Mouse (Mus musculus) limb, embryonic 12.5 days (tissue): ENCODE measurements around the gene Bcl7c. TPM values are rescaled to one million over a fixed set of nuclear protein-coding genes. Genes with fewer than 3 reads are reported as not detected.

Source experiments
- ATAC-seq: fragments of 200-750 bp; cut with Nextera tagmentation; 2 replicates; pipeline ENCODE4 v1.8.0; 2017; ENCODE audit warnings: low read depth, moderate TSS enrichment; ENCODE audit not compliant: insufficient number of reproducible peaks, insufficient read depth, low FRiP score, low TSS enrichment
- H3K27ac ChIP-seq: fragments of 300-500 bp; sonication (generic); 2 replicates; pipeline ENCODE4 v1.5.1; 2016; ENCODE audit warnings: mild to moderate bottlenecking, moderate library complexity
- H3K27me3 ChIP-seq: fragments of 300-500 bp; sonication (generic); 2 replicates; pipeline ENCODE4 v1.6.1; 2016; ENCODE audit warnings: mild to moderate bottlenecking, moderate library complexity
- H3K36me3 ChIP-seq: fragments of 300-500 bp; sonication (generic); 2 replicates; pipeline ENCODE4 v1.6.1; 2016; ENCODE audit warnings: mild to moderate bottlenecking, moderate library complexity
- H3K4me1 ChIP-seq: fragments of 300-500 bp; sonication (generic); replicated peaks from 2 replicates; pipeline ENCODE4 v1.6.1; 2016
- H3K4me2 ChIP-seq: fragments of 300-500 bp; sonication (generic); 2 replicates; pipeline ENCODE4 v1.6.1; 2016; ENCODE audit warnings: mild to moderate bottlenecking, moderate library complexity
- H3K4me3 ChIP-seq: fragments of 300-500 bp; sonication (generic); replicated peaks from 2 replicates; pipeline ENCODE4 v1.5.1; 2016; ENCODE audit warnings: mild to moderate bottlenecking
- H3K9ac ChIP-seq: fragments of 300-500 bp; sonication (generic); replicated peaks from 2 replicates; pipeline ENCODE4 v1.6.1; 2016; ENCODE audit warnings: mild to moderate bottlenecking, moderate library complexity
- H3K9me3 ChIP-seq: fragments of 300-500 bp; sonication (generic); 2 replicates; pipeline ENCODE4 v1.6.1; 2016; ENCODE audit warnings: mild to moderate bottlenecking, moderate library complexity
- WGBS: fragments of 180-500 bp; shearing (Covaris S2); methylation state at CpG from one replicate; pipeline ENCODE4 v1.1.7; 2016; 5-methylcytosine and 5-hydroxymethylcytosine counted together
- polyA plus RNA-seq: library from polyadenylated mRNA; unstranded; fragments of >200 nt; fragmentation: Nextera tagmentation; extraction: Ambion mirVana; gene quantifications from 2 replicates; pipeline ENCODE4 v1.2.1, GENCODE M21; 2016

The Bcl7c gene
- polyA plus RNA-seq, 1 experiment from 2014 or later: 120 TPM

DNA sequence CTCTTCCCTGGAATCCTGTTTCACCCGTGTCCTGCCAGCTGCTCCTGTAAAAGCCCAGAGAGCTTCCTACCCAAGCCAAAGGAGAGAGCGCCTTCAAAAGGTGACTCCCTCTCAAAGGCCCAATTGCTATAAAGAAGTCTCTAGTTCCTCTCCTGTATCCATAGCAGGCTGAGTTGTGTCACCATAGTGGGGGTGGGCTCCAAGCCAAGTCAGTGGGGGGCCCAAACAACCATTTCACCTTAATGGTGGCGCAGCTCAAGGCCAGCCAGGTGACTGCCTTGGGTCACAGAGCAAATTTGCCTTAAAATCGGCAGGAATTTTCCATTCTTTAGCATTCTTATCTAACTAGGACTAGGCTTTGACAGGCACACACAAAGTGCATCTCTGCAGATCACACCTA lies 6.1 kb upstream of the Bcl7c start:
- peaks cover 28% of the 10 kb centered on the region for H3K36me3 ChIP-seq
- no peaks in the 10 kb centered on the region for H3K27me3 ChIP-seq
- peaks cover 35% of the 10 kb centered on the region for H3K4me1 ChIP-seq
- no peak overlapping the region for H3K4me2 ChIP-seq
- ATAC-seq: no peak
- 0 out of 2 replicates have a peak overlapping the region, but pooled peaks have one; percentile 31 for H3K9ac ChIP-seq
- no peak overlapping the region for H3K27ac ChIP-seq
- H3K4me3 ChIP-seq: no peak overlapping the region
- H3K9me3 ChIP-seq: no peaks in the 10 kb centered on the region
- 83% methylated on average over 4 of the region's 4 CpGs for WGBS

DNA sequence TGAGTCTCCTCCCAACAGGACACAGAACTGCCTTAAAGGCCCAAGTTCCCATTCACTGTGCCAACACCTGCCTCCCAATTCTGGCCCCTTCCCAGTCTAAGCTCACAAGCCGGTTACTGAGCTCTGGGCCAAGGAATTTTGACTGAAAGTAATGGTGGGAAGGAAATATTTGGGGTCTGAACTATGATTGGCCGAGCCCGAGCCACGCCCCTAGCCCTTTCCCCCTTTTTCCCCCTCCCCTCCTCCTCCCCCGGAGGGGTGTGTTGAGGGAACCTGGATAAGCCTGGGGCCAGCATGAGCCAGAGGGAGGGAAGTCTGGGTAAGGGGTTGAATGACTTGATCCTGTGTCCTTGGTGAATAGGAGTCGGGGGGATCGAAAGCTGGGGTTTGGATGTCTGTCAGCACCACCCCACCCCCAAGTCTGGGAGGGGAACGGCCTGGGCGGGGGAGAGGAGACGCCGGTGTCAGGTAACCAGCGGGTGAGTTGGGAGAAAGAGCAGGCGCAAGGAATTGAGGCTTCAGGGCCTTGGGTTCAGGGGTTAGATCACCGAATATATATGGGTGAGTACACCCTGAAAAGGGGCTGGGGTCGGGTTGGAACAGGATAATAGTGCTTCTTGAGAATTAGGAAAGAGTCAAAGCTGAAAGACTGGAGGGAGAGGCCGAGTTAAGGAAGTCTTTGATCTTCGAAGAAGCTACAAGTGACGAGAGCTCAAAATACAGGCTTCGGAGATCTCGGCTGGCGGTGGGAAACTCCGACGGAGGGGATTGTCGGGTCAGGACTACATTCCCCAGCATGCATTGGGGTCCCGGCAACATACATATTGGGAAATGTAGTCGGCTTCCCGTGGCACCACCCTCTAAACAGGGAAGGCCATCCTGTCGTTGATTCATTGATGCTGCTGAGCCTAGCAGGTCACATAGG lies 4.0 kb upstream of the Bcl7c start, which contains the start of gene Ctf1:
Gene Ctf1 (plus strand): TSS at position 276 of the 925 bp plus-strand sequence.
- peaks cover 44% of the 10 kb centered on the region for H3K4me1 ChIP-seq
- H3K9ac ChIP-seq: peak within 1 kb of the TSS; percentile 52; the same call in 1 of the 2 replicates
- peak within 1 kb of the TSS; percentile 43 for H3K4me3 ChIP-seq
- peaks cover 13% of the 10 kb centered on the region for H3K36me3 ChIP-seq
- WGBS: under 1% methylated on average over 28 of the region's 28 CpGs
- H3K9me3 ChIP-seq: no peaks in the 10 kb centered on the region
- peak; percentile 77 for ATAC-seq
- no peaks in the 10 kb centered on the region for H3K27me3 ChIP-seq
- peak within 1 kb of the TSS; percentile 98 for H3K27ac ChIP-seq
- H3K4me2 ChIP-seq: peak within 1 kb of the TSS; percentile 59

DNA sequence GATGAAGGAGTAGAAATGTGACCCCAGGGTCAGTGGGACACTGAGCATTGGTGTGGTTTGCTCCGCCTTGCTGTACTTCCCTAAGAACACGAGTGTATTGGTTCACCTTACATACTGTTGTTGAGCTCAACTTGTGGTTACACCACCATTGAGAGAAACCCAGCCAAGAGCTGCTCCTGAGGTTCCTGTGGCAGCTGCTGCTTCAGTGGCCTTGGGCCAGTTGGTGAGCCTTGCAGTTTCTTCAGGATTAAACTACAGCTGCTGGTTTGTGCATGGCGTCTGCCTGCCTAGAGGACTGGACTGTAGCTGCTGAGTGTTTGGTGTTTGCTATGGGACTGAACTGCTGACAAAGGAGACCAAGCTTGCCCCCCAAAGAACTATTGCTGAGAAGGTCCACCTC lies 2.7 kb upstream of the Bcl7c start:
- H3K4me3 ChIP-seq: no peak overlapping the region
- no peaks in the 10 kb centered on the region for H3K9me3 ChIP-seq
- H3K27me3 ChIP-seq: no peaks in the 10 kb centered on the region
- peak overlapping the region; percentile 59 for H3K4me2 ChIP-seq
- H3K9ac ChIP-seq: no peak overlapping the region
- no peak for ATAC-seq
- H3K4me1 ChIP-seq: peaks cover 49% of the 10 kb centered on the region
- WGBS: 70% methylated on average over 3 of the region's 3 CpGs
- peak overlapping the region; percentile 98 for H3K27ac ChIP-seq
- peaks cover 15% of the 10 kb centered on the region for H3K36me3 ChIP-seq

DNA sequence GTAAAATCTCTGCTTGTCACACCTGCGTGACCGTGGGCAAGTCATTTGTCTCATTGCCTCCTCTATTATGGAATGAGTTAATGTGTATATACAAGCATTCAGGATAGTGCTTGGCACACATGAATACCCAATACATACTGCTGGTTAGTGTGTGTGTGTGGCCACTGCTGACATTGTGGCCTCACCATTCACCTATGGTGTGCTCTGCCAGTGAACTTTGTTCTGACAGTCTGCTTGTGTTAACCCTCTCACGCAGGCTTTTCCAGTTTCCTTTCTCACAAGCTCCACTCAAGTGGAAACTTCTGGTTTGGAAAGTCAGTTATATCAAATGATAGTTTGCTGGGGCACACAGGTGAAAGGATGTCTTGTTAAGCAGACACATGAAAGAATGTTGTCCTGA lies 2.3 kb upstream of the Bcl7c start:
- H3K9ac ChIP-seq: no peak overlapping the region
- H3K4me1 ChIP-seq: peaks cover 53% of the 10 kb centered on the region
- H3K27me3 ChIP-seq: no peaks in the 10 kb centered on the region
- peaks cover 20% of the 10 kb centered on the region for H3K36me3 ChIP-seq
- peak overlapping the region; percentile 59; the same call in 1 of the 2 replicates for H3K4me2 ChIP-seq
- 95% methylated on average over 3 of the region's 3 CpGs for WGBS
- no peak overlapping the region for H3K4me3 ChIP-seq
- H3K9me3 ChIP-seq: no peaks in the 10 kb centered on the region
- no peak for ATAC-seq
- peak overlapping the region; percentile 98 for H3K27ac ChIP-seq

DNA sequence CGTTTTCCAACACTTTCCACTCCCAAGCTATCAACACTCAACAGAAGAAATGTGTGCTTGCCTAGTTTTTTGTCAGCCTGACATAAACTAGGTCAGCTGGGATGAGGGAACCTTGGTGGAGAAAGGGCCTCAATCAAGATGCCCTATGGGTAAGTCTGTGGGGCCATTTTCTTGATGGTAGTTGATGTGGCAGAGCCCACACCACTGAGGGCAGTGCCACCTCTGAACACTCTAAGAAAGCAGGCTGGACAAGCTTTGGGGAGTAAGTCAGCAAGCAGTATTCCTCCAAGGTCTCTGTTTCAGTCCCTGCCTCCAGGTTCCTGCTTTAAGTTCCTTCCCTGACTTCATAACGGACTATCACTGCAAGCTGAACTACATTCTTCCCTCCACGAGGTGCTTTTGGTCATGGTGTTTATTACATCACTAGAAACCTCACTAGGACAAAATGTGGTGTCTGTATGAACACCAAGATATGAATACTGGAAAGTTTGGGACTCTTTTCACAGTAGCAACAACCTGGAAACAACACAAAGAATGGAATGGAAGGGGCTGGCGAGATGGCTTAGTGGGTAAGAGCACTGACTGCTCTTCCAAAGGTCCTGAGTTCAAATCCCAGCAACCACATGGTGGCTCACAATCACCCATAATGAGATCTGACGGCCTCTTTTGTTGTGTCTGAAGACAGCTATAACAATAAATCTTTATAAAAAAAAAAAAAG lies 687 bp upstream of the Bcl7c start:
- ATAC-seq: no peak
- peak overlapping the region; percentile 99 for H3K27ac ChIP-seq
- peak overlapping the region; percentile 90; the same call in 1 of the 2 replicates for H3K9ac ChIP-seq
- no peaks in the 10 kb centered on the region for H3K27me3 ChIP-seq
- WGBS: 81% methylated on average over 5 of the region's 5 CpGs
- peak overlapping the region; percentile 86 for H3K4me2 ChIP-seq
- H3K4me1 ChIP-seq: peaks cover 53% of the 10 kb centered on the region
- H3K36me3 ChIP-seq: peaks cover 23% of the 10 kb centered on the region
- H3K4me3 ChIP-seq: peak overlapping the region; percentile 79
- no peaks in the 10 kb centered on the region for H3K9me3 ChIP-seq

DNA sequence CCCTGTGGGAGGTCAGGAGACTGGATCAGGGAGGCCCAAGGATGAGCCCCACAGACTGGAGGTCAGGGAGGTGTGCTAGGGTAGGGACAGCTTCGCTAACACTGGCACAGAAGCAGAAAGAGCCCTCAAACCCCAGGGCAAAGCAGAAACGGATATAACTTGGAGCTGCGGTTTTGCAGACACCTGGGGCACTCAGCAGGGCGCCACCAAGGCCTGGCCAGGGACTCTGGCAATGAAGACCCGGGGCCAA lies 851 bp downstream of the Bcl7c start:
- no peaks in the 10 kb centered on the region for H3K9me3 ChIP-seq
- no peak for ATAC-seq
- H3K36me3 ChIP-seq: peaks cover 38% of the 10 kb centered on the region
- peak overlapping the region; percentile 90 for H3K9ac ChIP-seq
- H3K27ac ChIP-seq: peak overlapping the region; percentile 99
- no peaks in the 10 kb centered on the region for H3K27me3 ChIP-seq
- H3K4me2 ChIP-seq: peak overlapping the region; percentile 86
- peak overlapping the region; percentile 79 for H3K4me3 ChIP-seq
- peaks cover 42% of the 10 kb centered on the region for H3K4me1 ChIP-seq
- WGBS: 1% methylated on average over 5 of the region's 5 CpGs

DNA sequence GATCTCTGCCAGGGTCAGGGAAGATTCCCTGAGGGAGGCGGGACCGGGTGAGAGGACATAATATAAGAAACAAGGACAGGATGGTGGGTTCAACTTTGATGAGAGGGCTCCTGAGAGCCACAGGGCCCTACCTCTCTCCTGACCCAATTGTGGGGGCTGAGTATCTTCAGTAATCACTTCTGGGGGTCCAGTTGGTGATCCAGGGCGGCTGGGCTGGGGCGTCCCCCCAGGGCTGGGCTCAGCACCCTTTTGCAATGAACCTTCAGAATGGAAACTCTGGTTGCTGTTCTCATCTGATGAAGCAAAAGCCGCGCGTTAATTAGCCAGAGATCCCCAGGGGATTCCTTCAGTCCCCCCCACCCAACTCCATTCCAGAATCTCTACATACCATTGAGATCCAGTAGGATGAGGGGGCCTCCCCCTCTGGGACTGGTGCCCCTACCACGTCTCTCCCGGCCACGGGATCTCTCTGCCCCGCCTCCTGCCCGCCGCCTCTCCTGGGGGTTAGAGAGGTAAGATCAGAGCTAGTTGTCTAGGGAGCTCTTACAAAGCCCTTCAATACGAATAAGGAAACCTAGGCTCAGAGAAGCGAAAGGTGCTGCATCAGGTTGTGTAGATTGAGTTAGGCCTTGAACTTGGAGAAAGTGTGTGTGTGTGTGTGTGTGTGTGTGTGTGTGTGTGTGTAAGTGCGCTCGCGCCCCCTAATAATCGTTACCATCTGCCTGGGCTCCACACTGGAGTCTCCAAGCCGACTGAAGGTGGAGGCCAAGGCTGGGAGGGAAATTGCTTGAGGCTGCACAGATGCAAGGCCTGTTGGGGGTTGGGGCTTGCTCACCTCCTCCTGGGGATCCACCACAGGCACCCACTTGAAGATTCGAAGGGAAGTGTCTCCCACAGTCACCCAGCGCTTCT lies 1.4 kb downstream of the Bcl7c start:
- 13% methylated on average over 22 of the region's 22 CpGs for WGBS
- Histone ChIP-seq H3K27ac (peak overlapping the region; percentile 99), H3K4me2 (peak overlapping the region; percentile 86), H3K27me3 (no peaks in the 10 kb centered on the region), H3K4me1 (peaks cover 41% of the 10 kb centered on the region), H3K36me3 (peaks cover 44% of the 10 kb centered on the region), H3K4me3 (peak overlapping the region; percentile 79), H3K9me3 (no peaks in the 10 kb centered on the region), H3K9ac (peak overlapping the region; percentile 90)
- ATAC-seq: no peak

DNA sequence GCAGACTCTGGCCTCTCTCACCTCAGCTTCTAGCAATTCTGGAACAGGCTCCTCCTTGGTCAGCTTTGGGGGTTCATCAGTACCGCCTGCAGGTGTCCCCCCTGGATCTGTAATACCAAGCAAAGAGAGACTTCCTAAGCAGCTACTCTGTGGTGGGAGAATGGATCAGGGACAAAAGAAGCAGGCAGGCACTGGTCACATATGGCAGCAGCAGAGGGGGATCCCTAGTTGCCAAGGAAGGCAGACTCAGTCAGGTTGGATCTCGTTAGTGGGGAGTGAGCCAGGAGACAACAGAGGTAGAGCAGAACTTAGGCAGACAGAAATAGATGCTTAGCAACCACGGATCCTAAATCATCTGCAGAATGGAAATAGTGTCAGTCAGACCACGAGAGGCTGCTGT lies 3.0 kb downstream of the Bcl7c start:
- Histone ChIP-seq H3K4me1 (peaks cover 26% of the 10 kb centered on the region), H3K27ac (no peak overlapping the region), H3K4me3 (no peak overlapping the region), H3K36me3 (peaks cover 59% of the 10 kb centered on the region), H3K9me3 (no peaks in the 10 kb centered on the region), H3K4me2 (no peak overlapping the region), H3K27me3 (no peaks in the 10 kb centered on the region), H3K9ac (no peak overlapping the region; the same call in 1 of the 2 replicates)
- ATAC-seq: no peak
- 75% methylated on average over 4 of the region's 4 CpGs for WGBS

DNA sequence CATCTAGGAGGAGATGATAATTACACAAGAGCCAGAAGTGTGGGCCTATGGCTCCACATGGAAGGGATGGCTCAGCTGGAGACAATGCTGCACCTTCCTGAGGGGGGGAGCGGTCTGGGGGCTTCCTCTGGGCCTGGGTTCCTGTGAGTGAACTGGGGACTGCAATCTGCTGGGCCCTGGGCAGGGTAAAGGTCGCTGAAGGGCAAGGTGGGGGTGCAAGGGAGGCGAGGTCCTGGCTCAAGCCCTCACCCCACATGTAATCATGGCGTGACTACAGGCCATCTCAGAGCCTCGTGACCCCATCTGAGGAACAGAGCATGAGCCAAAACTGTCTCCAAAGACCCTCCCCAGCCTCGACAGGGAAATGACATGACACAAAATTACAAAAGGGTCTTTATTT lies 4.1 kb downstream of the Bcl7c start:
- no peaks in the 10 kb centered on the region for H3K9me3 ChIP-seq
- WGBS: 90% methylated on average over 6 of the region's 6 CpGs
- peaks cover 25% of the 10 kb centered on the region for H3K4me1 ChIP-seq
- no peaks in the 10 kb centered on the region for H3K27me3 ChIP-seq
- no peak overlapping the region for H3K4me2 ChIP-seq
- ATAC-seq: no peak
- H3K4me3 ChIP-seq: no peak overlapping the region
- peaks cover 70% of the 10 kb centered on the region for H3K36me3 ChIP-seq
- no peak overlapping the region for H3K27ac ChIP-seq
- no peak overlapping the region for H3K9ac ChIP-seq

DNA sequence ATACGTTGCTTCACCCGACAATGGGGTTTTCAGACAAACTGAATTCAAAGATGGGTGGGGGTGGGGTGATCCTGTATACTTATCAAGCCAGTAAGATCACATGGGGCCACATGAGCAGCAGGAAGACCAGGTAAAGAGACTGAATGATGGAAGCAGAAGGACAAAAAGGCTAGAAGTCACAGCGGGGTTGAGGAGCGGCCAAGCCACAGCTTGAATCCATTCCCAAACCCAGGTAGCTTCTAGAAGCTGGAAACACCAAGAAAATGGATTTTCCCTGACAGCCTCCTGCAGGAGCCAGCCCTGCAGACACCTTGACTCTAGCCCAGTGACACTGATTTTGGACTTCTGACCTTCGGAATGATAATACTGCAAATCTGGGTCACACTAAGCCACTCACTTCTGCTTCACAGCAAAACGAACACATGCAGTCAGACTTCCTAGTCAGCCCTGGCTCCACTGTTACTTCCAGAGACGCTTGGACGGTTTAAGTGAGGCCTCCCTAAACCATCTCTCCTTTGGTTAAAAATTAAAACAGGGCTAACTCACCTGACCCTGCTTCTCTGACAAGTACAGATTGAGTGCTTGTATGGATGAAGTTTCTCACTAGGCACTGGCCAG lies 5.1 kb downstream of the Bcl7c start:
- Histone ChIP-seq H3K9me3 (no peaks in the 10 kb centered on the region), H3K36me3 (peaks cover 77% of the 10 kb centered on the region)

More for the DNA sequence above, 5.1 kb downstream of the Bcl7c start:
- WGBS: 93% methylated on average over 8 of the region's 8 CpGs
- no peak for ATAC-seq
- H3K4me1 ChIP-seq: peaks cover 18% of the 10 kb centered on the region
- H3K27me3 ChIP-seq: no peaks in the 10 kb centered on the region
- no peak overlapping the region for H3K9ac ChIP-seq
- H3K4me2 ChIP-seq: no peak overlapping the region
- H3K4me3 ChIP-seq: no peak overlapping the region
- H3K27ac ChIP-seq: no peak overlapping the region
